Mouse (Mus musculus): Measurements from ENCODE around the gene Snapc5. TPM values are rescaled to one million over a fixed set of nuclear protein-coding genes. Genes with fewer than 3 reads are reported as not detected.

Snapc5 gene
- total and polyA plus RNA-seq, 3 experiments: 4.4 to 40.4 (median 14.0) TPM

DNA sequence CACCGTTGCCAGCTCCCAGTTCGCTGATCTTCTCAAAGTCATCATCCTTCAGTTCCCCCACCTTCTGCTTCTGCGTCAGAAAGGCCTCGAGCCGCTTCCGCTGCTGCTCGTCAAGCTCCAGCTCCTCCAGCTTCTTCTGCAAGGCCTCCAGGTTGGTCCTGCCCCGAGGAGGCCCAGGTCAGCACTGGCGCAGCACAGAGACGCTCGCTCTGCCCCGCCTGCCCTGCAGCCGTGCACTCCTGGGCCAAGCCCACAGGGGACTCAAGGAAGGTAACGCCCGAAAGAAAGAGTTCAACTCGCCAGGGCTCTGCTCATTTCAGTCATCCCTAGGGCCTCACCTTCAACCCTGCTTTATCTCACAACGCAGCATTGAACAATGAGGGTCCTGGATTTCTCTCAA lies 35.4 kb downstream of the Snapc5 start:
- H3K36me3 ChIP-seq (replicated peaks): peaks cover 85% of the 10 kb centered on the region
- no peak for TF ChIP-seq TAL1 (conservative IDR thresholded peaks at IDR 0.05; ENCODE audit: low read depth, low read length)
- TF ChIP-seq GATA1 (IDR thresholded peaks at IDR 0.05; ENCODE audit: borderline replicate concordance, low read length): no peak
- TF ChIP-seq POLR2AphosphoS5 (IDR thresholded peaks at IDR 0.05; ENCODE audit: insufficient replicate concordance, low read depth, low read length): no peak
- TF ChIP-seq CTCF (IDR thresholded peaks at IDR 0.05; ENCODE audit: low read depth, low read length): no peak
- TF ChIP-seq GATA2 (IDR thresholded peaks at IDR 0.05; ENCODE audit: borderline replicate concordance, low read depth, low read length): no peak
- H3K9me3 ChIP-seq (replicated peaks): no peaks in the 10 kb centered on the region
- no peaks in the 10 kb centered on the region for H3K27me3 ChIP-seq (ENCODE audit: insufficient read depth, low read length)
- DNase-seq (ENCODE audit: low spot score) (no peak), ATAC-seq (ENCODE audit: extremely low read depth, insufficient number of reproducible peaks, low FRiP score, poor library complexity, severe bottlenecking) (no peak)
- no peak overlapping the region for H3K4me3 ChIP-seq (ENCODE audit: low read depth, low read length)
- H3K4me1 ChIP-seq (ENCODE audit: insufficient read depth, low read depth, low read length): peaks cover 17% of the 10 kb centered on the region

GRCm38 (mm10) chr9:64216090-64216489 lies 37.0 kb downstream of the Snapc5 start:
- peaks cover 79% of the 10 kb centered on the region for H3K36me3 ChIP-seq (replicated peaks)
- no peaks in the 10 kb centered on the region for H3K9me3 ChIP-seq (replicated peaks)
- H3K4me3 ChIP-seq (ENCODE audit: low read depth, low read length): no peak overlapping the region
- DNase-seq (ENCODE audit: low spot score): no peak
- no peak for TF ChIP-seq POLR2AphosphoS5 (IDR thresholded peaks at IDR 0.05; ENCODE audit: insufficient replicate concordance, low read depth, low read length)
- TF ChIP-seq GATA2 (IDR thresholded peaks at IDR 0.05; ENCODE audit: borderline replicate concordance, low read depth, low read length): no peak
- no peak for TF ChIP-seq GATA1 (IDR thresholded peaks at IDR 0.05; ENCODE audit: borderline replicate concordance, low read length)
- TF ChIP-seq TAL1 (conservative IDR thresholded peaks at IDR 0.05; ENCODE audit: low read depth, low read length): no peak
- TF ChIP-seq CTCF (IDR thresholded peaks at IDR 0.05; ENCODE audit: low read depth, low read length): no peak
- peaks cover 22% of the 10 kb centered on the region for H3K4me1 ChIP-seq (ENCODE audit: insufficient read depth, low read depth, low read length)
- no peaks in the 10 kb centered on the region for H3K27me3 ChIP-seq (ENCODE audit: insufficient read depth, low read length)
- no peak for ATAC-seq (ENCODE audit: extremely low read depth, insufficient number of reproducible peaks, low FRiP score, poor library complexity, severe bottlenecking)

- TF ChIP-seq POLR2AphosphoS5 (IDR thresholded peaks at IDR 0.05; ENCODE audit: insufficient replicate concordance, low read depth, low read length): no peak
- no peak for TF ChIP-seq GATA2 (IDR thresholded peaks at IDR 0.05; ENCODE audit: borderline replicate concordance, low read depth, low read length)
- TF ChIP-seq GATA1 (IDR thresholded peaks at IDR 0.05; ENCODE audit: borderline replicate concordance, low read length): no peak
- TF ChIP-seq TAL1 (conservative IDR thresholded peaks at IDR 0.05; ENCODE audit: low read depth, low read length): no peak
- TF ChIP-seq CTCF (IDR thresholded peaks at IDR 0.05; ENCODE audit: low read depth, low read length): no peak
- Histone ChIP-seq H3K4me3 (ENCODE audit: low read depth, low read length) (no peak overlapping the region), H3K27me3 (ENCODE audit: insufficient read depth, low read length) (no peaks in the 10 kb centered on the region), H3K9me3 (replicated peaks) (no peaks in the 10 kb centered on the region), H3K36me3 (replicated peaks) (peaks cover 78% of the 10 kb centered on the region), H3K4me1 (ENCODE audit: insufficient read depth, low read depth, low read length) (peaks cover 22% of the 10 kb centered on the region)
- DNase-seq (ENCODE audit: low spot score) (no peak), ATAC-seq (ENCODE audit: extremely low read depth, insufficient number of reproducible peaks, low FRiP score, poor library complexity, severe bottlenecking) (no peak)
Measured at GRCm38 (mm10) chr9:64216641-64217040, 37.6 kb downstream of the Snapc5 start.

DNA sequence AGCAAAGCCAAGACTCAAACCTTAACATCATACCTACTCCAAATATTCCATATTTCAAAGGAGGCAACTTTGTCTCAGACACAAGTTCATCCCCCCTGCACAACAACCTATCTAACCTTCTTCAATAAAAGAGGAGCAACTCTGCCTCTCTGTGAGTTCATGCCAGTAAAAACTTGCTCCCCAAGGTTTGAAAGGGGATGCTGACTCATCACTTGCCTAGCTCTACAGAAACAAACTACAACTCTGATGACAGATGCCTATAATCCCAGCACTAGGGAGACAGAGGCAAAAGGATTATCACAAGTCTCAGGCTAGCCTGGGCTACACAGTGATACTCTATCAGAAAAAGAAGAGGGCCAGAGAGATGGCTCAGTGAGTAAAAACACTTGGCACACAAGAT lies 38.8 kb downstream of the Snapc5 start:
- no peaks in the 10 kb centered on the region for H3K27me3 ChIP-seq (ENCODE audit: insufficient read depth, low read length)
- H3K9me3 ChIP-seq (replicated peaks): no peaks in the 10 kb centered on the region
- H3K4me3 ChIP-seq (ENCODE audit: low read depth, low read length): no peak overlapping the region
- no peak for DNase-seq (ENCODE audit: low spot score)
- ATAC-seq (ENCODE audit: extremely low read depth, insufficient number of reproducible peaks, low FRiP score, poor library complexity, severe bottlenecking): no peak
- peaks cover 77% of the 10 kb centered on the region for H3K36me3 ChIP-seq (replicated peaks)
- TF ChIP-seq GATA2 (IDR thresholded peaks at IDR 0.05; ENCODE audit: borderline replicate concordance, low read depth, low read length) (no peak), POLR2AphosphoS5 (IDR thresholded peaks at IDR 0.05; ENCODE audit: insufficient replicate concordance, low read depth, low read length) (no peak), CTCF (IDR thresholded peaks at IDR 0.05; ENCODE audit: low read depth, low read length) (no peak), GATA1 (IDR thresholded peaks at IDR 0.05; ENCODE audit: borderline replicate concordance, low read length) (no peak), TAL1 (conservative IDR thresholded peaks at IDR 0.05; ENCODE audit: low read depth, low read length) (no peak)
- peaks cover 28% of the 10 kb centered on the region for H3K4me1 ChIP-seq (ENCODE audit: insufficient read depth, low read depth, low read length)

- no peaks in the 10 kb centered on the region for H3K27me3 ChIP-seq (ENCODE audit: insufficient read depth, low read length)
- no peak overlapping the region for H3K4me3 ChIP-seq (ENCODE audit: low read depth, low read length)
- no peak for ATAC-seq (ENCODE audit: extremely low read depth, insufficient number of reproducible peaks, low FRiP score, poor library complexity, severe bottlenecking)
- no peaks in the 10 kb centered on the region for H3K9me3 ChIP-seq (replicated peaks)
- no peak for TF ChIP-seq GATA1 (IDR thresholded peaks at IDR 0.05; ENCODE audit: borderline replicate concordance, low read length)
- no peak for TF ChIP-seq GATA2 (IDR thresholded peaks at IDR 0.05; ENCODE audit: borderline replicate concordance, low read depth, low read length)
- no peak for TF ChIP-seq TAL1 (conservative IDR thresholded peaks at IDR 0.05; ENCODE audit: low read depth, low read length)
- TF ChIP-seq POLR2AphosphoS5 (IDR thresholded peaks at IDR 0.05; ENCODE audit: insufficient replicate concordance, low read depth, low read length): no peak
- no peak for TF ChIP-seq CTCF (IDR thresholded peaks at IDR 0.05; ENCODE audit: low read depth, low read length)
- H3K4me1 ChIP-seq (ENCODE audit: insufficient read depth, low read depth, low read length): peaks cover 27% of the 10 kb centered on the region
- H3K36me3 ChIP-seq (replicated peaks): peaks cover 73% of the 10 kb centered on the region
- no peak for DNase-seq (ENCODE audit: low spot score)
Measured at GRCm38 (mm10) chr9:64219305-64219704, 40.2 kb downstream of the Snapc5 start.

DNA sequence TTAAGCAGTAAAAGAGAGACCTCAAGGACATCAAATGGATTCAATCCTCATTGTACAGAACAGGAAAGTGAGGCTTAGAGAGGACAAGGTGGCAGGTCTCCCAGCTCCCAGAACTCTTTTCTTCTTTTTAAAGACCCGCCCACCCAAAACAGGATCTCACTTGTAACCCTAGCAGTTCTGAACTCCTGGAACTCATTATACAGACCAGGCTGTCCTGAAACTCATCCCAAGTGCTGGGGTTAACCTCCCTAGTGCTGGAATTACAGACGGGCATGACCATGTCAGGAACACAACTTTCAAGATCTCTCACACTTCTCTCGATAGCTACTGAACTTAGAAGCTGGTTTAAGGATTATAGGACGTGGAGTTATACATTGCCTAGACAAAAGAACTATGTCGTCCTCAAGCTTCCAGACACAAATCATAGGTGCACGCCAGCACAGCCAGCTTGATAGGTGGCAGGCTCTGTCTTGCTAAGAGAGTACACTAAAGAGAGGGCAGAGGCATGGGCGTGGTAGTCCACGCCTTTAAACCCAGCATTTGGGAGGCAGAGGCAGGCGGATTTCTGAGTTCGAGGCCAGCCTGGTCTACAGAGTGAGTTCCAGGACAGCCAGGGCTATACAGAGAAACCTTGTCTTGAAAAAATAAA lies 40.8 kb downstream of the Snapc5 start:
- H3K36me3 ChIP-seq (replicated peaks): peaks cover 73% of the 10 kb centered on the region
- ATAC-seq (ENCODE audit: extremely low read depth, insufficient number of reproducible peaks, low FRiP score, poor library complexity, severe bottlenecking): no peak

More for the DNA sequence above, 40.8 kb downstream of the Snapc5 start:
- TF ChIP-seq CTCF (IDR thresholded peaks at IDR 0.05; ENCODE audit: low read depth, low read length) (no peak), TAL1 (conservative IDR thresholded peaks at IDR 0.05; ENCODE audit: low read depth, low read length) (no peak), GATA1 (IDR thresholded peaks at IDR 0.05; ENCODE audit: borderline replicate concordance, low read length) (no peak), GATA2 (IDR thresholded peaks at IDR 0.05; ENCODE audit: borderline replicate concordance, low read depth, low read length) (no peak), POLR2AphosphoS5 (IDR thresholded peaks at IDR 0.05; ENCODE audit: insufficient replicate concordance, low read depth, low read length) (no peak)
- H3K4me3 ChIP-seq (ENCODE audit: low read depth, low read length): no peak overlapping the region
- H3K4me1 ChIP-seq (ENCODE audit: insufficient read depth, low read depth, low read length): peaks cover 21% of the 10 kb centered on the region
- no peak for DNase-seq (ENCODE audit: low spot score)
- no peaks in the 10 kb centered on the region for H3K27me3 ChIP-seq (ENCODE audit: insufficient read depth, low read length)
- no peaks in the 10 kb centered on the region for H3K9me3 ChIP-seq (replicated peaks)
